Mouse (Mus musculus) left cerebral cortex, adult 9 months (tissue): Measurements from ENCODE around the gene Ell.
"Not testable (repeated sequence)": the region's sequence is repeated elsewhere in the genome, so short reads cannot be mapped to it uniquely, and the experiment has no call there.

Source experiments
- DNase-seq, 2 experiments: peaks; one replicate each; pipeline ENCODE4 v3.0.0; 2022; ENCODE audit warnings: low spot score in 2 of 2

Ell gene

DNA sequence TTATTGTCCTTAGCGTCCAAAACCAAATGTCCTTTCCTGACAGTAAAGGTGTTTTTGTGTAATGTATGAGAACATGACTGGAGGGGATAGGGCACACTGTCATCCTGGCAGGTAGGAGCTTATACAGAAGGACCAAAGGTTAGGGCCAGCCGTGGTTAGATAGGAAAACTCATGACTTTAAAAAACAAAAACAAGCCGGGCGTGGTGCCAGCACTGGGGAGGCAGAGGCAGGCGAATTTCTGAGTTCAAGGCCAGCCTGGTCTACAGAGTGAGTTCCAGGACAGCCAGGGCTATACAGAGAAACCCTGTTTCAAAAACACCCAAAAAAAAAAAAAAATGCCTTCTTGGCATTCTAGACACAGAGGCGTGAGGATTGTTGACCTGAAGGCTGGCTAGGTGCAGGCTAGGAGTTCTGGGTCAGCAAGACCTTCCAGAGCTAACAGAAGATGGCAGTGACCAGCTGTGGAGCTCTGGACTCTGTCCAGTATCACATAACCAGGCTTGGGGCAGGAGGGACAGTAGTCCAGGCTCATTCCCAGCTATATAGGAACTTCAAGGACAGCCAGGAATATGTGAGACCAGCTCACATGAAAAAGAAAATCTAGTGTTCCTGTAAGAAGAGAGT is 24.6 kb downstream of the Ell start:
- no peak for DNase-seq

DNA sequence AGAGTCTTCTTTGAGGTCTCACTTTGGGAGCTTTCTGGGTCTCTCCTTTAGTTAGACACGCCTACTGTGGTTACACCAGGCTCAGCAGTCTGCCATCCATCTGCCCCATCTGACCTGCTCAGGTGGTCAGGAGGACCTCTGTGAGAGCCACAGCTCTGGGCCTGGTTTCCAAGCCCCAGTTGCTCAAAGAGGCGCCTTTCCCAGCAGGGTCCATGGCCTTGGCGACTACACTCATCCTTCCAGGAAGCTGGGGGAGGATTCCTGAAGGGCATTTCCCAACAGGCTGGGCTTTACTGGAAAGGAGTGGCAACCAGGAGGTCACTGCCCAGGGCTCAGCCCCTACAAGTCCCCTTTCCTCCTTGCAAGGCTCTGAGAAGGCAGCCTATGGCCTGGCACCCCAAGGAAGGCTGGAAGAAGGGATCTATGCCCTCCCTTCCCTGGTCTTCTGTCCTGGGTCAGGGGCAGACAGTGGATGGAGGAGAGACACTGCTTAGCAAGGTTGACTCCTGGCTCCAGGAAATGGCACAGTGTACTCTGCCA is 25.5 kb downstream of the Ell start:
- no peak for DNase-seq

DNA sequence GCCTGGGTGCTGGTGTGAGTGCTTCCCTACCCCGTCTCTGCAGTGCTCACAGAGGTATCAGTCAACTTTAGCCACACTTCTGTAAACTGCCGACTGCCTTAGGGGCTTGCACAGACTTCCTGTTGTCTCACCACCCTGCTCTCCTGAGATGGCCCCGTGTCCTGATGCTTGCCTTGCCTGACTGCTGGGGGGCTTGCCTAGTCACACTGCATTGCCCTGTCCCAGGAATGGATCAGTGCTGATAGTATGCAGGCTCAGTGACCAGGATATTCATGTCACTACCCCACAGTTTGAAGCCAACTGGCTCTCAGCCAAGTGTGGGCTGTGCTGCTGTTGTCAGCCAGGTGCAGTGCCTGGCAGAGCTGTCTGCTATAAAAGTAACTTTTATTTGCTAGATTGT is 26.3 kb downstream of the Ell start:
- DNase-seq = no peak

DNA sequence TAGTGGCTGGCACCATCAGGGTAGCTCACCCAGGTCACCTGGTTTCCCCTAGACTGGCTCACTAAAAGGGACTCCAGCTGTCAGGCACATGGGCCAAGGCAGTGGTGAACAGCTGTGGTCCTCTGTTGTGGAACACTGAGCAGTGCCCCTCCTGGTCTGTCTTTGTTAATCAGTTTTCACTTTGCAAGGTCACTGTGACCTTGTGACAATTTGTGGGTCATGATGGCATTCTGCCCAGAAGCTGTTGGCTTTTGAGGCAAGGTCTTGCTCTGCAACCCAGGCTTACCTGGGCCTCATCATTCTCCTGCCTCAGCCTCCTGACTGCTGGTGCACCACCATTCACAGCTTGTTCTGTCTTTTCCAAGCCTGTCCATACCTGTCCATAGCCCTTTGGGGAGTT is 31.1 kb downstream of the Ell start:
- DNase-seq = no peak

DNA sequence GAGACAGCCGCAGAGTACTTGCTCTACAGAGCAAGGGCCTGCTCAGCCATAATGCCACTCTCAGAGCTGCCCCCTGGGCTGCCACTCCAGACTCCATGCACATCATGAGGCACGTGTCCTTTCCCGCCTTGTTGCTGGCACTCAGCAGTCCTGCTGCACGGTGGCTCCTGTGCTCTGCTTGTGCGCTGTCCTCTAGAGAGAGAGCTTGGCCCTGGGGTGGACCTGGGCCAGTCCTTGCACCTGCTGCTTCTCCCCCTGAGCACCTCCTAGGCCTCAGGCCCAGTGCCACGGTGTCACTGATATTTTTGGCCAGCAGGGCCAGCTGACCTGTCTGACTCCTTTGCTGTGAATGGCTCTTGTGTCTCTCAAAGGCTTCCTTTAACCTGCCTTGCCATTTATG is 31.7 kb downstream of the Ell start:
- no peak for DNase-seq

DNA sequence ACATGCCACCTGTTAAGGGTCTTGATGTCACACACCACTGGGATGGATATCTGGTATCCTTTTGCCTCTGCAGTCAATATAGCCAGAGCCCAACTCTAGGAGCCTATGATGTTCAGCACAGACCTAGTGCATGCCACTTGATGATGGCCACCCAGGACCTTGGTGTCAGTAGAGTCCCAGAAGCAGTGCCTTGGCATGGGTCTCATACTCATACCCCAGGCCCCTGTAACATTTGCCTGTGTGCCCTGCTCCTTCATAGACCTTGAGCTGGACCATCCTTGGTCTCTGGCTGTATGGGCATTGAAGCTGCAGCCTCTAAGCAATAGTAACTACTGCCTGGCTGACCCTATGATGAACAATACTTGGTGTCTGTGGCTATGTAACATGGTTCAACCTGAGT is 35.0 kb downstream of the Ell start:
- DNase-seq = no peak

DNA sequence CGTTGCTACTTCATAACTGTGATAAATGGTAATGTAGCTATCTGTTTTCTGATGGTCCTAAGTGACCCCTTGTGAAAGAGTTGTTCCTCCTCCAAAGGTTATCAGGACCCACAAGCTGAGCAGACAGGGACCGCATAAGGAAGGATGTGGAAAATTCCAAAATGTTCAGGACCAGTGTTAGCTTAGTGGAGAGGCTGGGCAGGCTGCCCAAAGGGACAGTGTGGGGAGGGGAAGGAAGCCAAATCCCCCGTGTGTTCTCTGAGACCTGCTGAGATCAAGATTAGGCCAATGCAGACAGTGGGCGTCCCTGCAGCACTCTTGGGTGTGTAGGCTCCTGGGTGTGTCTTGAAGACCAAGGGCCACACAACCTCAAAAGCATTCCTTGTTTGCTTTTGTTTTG is 35.7 kb downstream of the Ell start:
- DNase-seq = no peak

DNA sequence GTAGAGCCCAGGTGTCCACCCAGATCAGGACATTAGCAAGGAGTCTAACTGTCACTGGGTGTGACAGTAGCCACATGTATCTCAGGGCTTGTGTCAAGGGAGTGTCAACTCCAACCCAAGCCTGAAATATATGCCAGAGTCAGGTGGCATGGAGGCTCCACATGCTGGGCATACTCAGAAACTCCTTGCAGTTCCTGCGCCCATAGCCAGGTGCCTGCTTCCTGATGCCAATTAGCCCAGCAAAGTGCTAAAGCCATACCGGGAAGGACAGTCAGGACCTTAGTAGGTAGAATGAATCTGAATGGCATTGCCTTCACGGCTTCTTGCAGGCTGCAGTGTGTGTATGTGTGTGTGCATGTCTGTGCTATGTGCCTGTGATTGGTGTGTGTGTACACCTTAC is 38.0 kb downstream of the Ell start:
- DNase-seq = no peak

DNA sequence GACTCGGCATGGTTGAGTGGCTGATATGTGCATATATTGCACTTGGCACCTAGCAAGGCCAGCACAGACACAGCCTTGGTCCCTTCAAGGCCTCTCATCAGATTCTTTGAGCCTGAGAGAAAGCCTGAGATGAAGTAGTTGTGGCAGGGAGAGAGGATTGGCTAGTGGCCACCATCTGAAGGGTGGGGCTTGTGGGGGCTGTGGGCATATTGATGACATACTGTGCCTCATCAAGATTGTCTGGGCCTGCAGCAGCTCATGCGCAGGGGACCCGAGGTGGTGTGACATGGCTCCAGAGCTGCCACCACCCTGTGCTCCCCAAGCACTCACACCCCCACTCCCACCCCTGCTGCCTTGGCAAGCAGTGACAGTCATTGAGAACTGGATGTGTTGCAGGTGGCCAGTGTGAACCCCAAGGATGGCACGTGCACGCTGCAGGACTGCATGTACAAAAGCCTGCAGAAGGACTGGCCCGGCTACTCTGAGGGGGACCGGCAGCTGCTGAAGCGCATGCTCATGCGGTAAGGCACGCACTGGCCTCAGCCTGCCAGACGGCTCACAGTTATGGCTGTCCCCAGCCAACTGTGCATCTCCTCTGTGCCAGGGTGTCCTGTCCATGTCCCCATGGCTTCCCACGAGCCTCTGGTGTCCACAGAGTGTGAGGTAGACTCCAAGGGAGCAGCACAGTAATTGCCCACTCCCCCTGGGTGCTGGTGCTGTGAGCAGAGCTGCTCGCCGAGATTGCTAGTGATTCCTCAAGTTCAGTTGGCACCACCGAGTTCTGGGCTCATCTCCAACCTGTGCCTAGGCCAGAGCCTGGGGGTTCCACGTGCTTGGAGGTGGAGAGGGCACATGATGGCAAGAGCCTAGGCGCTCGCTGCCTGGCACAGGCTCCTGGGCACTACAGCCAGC is 44.5 kb downstream of the Ell start:
- no peak for DNase-seq

DNA sequence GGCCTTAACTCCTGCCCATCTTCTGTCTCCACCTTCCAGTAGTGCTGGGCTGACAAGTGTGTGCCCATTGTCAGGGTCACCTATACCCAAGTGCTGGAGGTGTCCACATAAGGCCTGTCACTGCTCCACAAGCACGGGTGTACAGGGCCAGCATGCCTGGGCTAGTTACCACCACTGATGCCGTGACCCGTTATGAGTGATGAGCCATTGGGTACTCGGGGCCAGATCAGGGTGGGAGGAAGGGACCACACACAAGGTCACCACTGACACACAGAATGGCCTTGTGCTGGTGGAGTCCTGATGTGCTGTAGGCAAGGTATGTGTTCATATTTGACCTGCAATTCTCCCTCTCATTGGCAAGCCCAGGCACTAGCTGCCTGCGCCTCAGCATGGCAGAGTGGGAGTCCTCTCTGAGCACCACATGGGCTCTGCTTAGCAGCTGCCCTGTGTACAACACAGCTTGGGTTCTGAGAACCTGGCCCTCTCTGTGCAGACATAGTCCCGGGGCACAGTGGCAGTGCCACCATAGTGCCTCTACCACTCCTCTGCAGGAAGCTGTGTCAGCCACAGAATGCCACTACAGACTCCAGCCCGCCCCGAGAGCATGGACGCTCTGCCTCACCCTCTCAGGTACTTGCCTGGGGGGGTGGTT is 45.5 kb downstream of the Ell start:
- no peak for DNase-seq

DNA sequence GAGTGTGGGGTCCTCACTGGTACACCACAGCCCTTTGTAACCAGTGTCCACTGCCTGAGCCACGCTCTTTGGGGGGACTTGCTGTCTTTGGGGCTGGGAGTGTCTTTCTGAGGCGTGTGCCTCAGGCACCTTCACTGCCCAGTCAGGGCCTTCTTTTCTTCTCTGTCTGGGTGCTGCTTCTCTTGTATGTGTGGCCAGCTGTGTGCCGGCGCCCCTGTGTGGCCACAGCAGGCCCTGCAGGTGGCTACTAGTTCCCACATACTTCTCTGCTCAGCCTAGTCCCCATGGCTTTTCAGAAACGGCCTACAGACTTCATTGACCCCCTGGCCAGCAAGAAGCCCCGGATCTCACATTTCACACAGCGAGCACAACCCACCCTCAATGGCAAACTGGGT is 46.0 kb downstream of the Ell start:
- DNase-seq = peak in 1 of 2 experiments; percentile 79

DNA sequence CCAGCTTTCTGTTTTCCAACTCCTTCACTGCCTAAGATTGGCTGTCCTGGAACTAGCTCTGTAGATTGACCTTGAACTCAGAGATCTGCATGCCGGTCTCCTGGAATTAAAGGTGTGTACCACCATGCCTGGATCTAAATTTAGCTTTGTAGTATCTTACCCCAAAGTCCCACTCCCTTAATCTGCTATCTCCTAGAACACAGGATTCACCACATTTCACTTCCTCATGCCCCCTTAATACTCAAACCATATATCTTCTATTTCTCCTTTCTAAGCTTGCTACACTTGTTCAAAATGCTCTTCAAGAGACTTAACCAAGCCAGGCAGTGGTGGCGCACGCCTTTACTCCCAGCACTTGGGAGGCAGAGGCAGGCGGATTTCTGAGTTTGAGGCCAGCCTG is 48.7 kb downstream of the Ell start:
- not testable (repeated sequence) for DNase-seq

DNA sequence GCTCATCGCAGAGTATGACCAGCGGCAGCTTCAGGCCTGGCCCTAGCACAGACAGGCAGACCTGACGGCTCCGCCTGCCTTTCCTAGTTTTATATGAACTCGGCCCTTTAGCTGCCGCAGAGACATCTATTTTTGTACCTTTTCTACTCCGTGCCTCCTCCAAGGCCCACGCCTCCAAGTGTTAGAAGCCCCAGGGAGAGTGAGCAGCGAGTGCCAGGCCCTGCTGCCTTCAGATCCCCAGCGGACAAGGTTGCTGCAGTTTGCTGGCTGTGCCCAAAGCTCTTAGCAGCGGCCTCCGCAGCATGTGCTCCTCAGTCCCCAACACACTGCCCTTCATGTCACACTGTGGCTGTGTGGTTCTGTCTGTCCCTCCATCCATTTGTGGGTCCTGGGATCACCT is 52.3 kb downstream of the Ell start:
- DNase-seq = no peak

DNA sequence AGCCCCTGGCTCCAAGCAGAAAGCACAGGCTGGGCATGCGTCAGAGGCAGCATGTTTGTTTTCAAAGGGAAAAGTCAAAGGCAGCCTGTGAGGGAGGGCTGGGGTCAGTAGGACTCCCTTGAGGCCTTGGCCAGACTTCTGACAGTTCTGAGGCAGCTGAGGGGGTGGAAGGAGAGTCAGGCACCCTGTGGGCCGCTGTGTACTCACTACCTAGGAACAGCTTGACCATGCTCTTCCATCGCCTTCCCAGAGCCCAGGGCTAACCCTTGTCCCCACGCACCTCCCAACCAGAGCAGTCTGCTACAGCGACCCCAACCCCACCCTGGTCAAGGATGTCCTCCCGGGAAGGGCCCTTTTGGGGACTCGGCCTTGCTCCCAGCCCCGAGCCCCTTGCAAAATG is 53.9 kb downstream of the Ell start:
- no peak for DNase-seq

DNA sequence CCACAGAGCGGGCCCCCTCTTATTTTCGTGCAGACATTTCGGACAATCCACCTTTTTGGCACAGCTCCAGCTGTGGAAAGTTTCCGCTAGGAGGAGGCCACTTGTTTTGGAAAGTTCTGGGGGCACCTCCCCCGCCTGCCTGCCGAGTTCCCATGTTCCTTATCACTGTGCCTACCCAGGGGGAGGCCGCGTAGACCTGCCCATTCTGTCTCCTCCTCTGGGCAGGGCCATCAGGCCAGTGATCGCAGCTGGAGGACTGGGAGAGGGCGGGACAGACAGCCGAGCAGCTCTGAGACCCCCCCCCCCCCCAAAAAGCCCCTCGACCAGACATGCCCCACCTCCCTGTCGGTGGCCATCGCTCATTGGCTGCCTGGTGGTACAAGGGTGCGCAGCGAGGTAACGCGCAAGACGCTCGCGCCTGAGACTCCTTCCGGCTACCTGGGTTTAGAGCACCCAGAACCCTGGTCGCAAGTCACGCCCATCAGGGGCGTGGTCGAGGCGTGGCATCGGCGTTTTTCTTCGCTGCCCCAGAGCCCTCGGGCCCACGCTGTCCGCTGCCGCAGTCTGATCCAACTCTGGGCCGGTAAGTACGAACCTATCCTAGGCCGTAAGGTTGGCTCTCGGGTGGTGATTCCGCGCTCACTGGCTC is 54.8 kb downstream of the Ell start, which contains the start of gene Isyna1:
TSS of gene Isyna1 (plus strand) at position 413 of the 649 bp plus-strand sequence.
- DNase-seq = peak in 1 of 2 experiments; percentile 75

DNA sequence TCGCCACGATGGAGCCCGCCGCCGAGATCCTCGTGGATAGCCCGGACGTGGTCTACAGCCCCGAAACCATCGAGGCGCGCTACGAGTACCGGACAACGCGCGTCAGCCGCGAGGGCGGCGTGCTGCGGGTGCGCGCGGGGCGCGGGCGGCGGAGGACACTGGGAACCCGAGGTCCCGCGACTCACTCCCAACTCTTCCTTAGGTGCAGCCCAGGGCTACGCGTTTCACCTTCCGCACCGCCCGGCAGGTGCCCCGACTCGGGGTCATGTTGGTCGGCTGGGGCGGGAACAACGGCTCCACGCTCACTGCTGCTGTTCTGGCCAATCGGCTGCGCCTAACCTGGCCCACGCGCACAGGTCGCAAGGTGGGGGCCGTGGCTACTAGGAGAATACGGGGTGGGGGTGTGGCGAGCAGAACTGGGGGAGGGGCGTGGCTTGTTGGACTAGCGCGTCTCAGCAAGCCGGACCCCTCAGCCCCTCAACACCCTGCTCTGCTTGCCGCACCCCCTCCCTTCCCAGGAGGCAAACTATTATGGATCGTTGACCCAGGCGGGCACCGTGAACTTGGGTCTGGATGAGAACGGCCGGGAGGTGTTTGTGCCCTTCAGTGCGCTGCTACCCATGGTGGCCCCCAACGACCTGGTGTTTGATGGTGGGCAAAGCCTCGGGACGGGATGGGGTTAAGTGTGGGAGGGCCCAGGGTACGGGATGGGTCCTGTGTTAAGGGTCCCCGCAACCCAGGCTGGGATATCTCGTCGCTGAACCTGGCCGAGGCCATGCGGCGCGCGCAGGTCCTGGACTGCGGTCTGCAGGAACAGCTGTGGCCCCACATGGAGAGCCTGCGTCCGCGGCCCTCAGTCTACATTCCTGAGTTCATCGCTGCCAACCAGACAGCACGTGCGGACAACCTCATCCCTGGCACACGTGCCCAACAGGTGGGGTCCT is 55.6 kb downstream of the Ell start:
- DNase-seq = no peak

DNA sequence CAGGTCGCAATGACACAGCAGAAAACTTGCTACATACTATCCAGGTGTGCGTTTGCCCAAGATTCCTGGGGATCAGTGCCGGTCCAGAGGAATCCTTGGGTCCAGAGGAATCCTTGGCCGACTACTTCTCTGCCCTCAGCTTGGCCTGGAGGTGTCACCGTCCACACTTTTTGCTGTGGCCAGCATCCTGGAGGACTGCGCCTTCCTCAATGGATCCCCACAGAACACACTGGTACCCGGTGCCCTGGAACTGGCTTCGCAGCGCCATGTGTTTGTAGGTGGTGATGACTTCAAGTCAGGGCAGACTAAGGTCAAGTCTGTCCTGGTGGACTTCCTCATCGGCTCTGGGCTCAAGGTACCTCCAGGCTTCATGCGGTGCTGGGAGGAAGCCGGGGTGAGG is 56.6 kb downstream of the Ell start:
- DNase-seq = no peak

DNA sequence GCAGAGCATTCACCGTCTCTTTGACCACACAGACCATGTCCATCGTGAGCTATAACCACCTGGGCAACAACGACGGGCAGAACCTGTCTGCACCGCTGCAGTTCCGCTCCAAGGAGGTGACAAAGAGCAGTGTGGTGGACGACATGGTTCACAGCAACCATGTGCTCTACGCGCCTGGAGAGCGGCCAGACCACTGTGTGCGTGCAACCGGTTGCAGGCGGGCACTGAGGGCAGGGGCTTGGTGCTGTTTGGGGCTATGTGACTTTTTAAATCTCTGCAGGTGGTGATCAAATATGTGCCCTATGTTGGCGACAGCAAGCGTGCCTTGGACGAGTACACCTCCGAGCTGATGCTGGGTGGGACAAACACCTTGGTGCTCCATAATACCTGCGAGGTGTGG is 57.0 kb downstream of the Ell start:
- DNase-seq = no peak

DNA sequence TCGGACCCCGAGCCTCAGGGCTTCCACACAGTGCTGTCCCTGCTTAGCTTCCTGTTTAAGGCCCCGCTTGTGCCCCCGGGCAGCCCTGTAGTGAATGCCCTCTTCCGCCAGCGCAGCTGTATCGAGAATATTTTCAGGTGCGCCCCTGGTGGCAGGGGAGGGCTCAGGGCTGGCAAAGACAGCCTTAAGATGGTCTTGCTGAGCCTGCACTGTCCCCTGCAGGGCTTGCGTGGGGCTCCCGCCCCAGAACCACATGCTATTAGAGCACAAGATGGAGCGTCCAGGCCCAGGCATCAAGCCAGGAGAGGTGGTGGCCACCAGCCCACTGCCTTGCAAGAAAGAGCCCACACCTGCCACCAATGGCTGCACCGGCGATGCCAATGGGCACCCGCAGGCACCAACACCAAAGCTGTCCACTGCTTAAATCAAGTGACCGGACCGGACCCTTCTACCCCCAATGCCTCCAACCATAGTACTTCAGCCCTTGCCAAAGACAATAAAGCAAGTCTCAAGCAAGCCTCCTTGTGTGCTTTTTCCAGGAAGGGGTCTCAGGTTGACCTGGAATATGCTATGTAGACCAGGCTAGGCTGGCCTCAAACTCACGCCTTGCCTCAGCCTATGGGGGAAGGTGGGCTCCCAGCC is 57.6 kb downstream of the Ell start:
- no peak for DNase-seq
